Mouse (Mus musculus) thymus, adult 18-20 months (tissue): ENCODE measurements around the gene Syt16.

Source experiments
- DNase-seq, 2 experiments: peaks; one replicate each; pipeline ENCODE4 v3.0.0; 2022; ENCODE audit warnings: mixed read lengths in 2 of 2

Gene Syt16

DNA sequence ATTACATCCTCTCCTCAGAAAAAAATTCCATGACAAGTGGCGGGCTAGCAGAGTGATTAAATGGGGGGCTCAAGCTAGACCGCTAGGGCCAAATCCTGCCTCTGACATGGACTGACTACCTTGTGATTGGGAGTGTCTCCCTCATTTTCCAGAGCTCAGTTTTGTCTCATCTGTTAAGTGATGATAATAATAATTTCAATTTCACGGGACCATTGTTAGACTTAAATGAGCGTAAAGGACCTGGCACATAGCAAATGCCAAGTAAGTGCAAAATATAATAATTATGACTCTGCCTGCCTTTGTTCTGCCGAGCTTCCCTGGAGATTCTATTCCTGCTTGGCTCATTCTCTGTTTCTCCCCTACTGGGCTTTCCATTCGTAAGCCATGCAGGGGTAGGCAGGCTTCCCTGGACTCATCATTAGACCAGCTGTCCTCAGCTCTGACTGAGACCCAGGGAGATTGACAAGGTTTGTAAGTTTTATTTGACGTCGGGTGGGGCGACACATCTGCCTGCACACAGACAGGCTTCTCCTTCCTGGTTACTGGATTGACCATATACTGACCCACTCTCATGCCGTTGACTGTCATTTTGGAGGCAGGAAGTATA, 112.1 kb downstream of the Syt16 start:
- no peak for DNase-seq

DNA sequence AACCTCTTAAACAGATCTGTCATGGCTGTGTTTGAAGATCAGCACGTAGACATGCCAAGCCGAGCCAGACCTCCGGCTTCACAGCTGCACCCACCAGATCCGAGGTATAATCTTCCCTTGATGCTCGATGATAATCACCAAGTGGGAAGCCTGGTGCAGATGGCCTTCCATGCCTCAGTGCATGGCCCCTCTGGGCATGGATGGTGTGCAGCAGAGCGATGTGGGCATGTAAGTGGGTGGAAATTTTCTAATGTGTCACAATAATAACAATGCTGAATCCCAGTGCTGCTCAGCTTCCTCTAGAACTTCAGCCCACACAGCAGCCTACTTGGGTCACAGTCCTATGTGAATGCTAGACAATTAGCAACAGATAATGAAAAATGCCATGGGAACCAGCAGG, 119.4 kb downstream of the Syt16 start:
- DNase-seq, result no peak

DNA sequence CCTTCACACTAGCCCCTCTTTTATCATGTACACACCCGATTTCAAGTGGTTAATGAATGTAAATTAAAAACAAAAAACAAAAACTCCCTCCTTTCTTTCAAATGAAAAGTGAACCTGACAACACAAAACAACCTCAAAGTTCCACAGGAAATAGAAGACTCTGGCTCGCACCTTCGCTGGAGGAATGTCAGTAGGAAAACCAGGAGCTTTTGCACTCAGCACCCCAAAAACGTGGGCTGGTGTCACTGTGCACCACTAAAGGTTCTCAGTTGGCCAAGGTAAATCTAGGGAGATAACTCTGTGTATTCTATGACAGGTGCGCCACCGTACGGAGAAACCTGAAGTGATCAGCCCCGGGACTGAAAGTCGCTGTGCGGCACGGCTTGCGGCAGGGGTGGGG, 128.3 kb downstream of the Syt16 start:
- no peak for DNase-seq

DNA sequence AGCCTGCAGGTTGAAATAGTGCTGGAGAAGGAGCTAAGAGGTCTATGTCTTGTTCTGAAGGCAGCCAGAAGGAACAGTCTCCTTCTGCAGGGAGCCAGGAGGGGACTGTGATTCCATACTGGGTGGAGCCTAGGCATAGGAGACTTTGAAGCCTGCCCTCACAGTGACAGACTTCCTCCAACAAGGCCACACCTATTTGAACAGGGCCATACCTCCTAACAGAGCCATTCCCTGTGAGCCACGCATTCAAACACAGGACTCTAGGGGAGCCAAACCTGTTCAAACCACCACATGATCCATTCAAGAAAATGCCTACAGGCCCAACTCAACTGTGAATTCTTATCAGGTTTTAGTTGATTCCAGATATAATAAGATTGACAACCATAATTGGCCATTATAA, 130.8 kb downstream of the Syt16 start:
- no peak for DNase-seq

GRCm38 (mm10) chr12:74131790-74132189, 134.3 kb downstream of the Syt16 start:
- DNase-seq, result no peak

GRCm38 (mm10) chr12:74142147-74142546, 144.7 kb downstream of the Syt16 start:
- no peak for DNase-seq

DNA sequence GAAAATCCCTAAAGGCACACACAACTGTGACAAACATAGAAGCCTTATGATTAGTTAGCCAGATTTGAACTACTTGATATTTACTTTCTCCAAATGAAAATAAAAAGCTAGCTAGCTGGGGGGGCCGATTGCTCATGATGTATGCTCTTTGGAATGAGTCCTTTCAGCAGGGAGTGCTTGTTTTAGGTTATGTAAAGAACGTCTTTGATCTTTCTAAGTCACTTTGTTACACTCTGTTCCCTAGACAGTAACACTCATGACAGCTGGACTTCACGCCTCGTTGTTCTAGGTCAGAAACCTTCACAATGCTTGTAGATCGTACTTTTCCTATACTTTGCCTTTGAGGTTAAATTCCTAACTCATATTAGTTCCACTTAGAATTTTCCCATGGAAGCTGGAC, 146.9 kb downstream of the Syt16 start:
- DNase-seq, result no peak

DNA sequence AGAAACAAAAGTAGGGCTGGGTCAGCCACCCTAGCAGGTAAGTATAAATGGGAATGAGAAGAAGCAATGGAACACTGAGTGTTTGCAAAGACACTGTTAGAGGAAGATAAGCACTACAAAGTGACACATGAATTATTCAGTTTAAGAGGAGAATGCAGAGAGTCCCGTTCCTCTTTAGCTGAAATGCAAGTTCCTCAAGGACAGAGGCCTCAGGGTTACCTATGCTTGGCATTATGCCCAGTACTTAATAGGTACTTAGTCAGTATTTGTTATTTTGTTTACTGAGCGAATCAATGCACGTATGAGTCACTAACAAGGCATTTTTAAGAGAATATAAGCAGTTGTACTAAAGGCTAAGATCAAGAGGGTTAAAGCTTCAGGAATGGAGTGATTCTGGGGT, 163.3 kb downstream of the Syt16 start:
- DNase-seq, result no peak

GRCm38 (mm10) chr12:74163080-74163479, 165.6 kb downstream of the Syt16 start:
- DNase-seq, result no peak

DNA sequence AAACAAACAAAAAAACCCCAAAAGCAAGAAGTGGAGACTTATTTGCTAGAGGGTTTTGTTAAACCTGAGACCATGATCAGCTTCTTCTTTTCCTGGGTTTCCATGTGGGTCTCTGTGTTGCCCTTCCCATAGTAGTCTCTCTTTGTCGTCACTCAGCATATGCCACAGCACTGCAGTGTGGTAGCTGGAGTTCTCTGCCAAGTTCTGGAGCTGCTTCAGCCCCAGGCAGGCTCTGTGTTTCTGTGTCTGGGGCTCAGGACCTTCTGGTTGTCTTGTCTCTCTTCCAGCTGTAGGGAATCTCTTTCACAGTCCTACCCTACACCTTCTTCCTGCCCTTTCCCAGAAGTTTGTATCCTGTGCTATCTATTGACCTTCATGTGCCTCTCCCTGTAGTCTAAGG, 173.8 kb downstream of the Syt16 start:
- no peak for DNase-seq

GRCm38 (mm10) chr12:74173902-74174301, 176.4 kb downstream of the Syt16 start:
- DNase-seq, result no peak

GRCm38 (mm10) chr12:74184596-74184995, 187.1 kb downstream of the Syt16 start:
- no peak for DNase-seq

DNA sequence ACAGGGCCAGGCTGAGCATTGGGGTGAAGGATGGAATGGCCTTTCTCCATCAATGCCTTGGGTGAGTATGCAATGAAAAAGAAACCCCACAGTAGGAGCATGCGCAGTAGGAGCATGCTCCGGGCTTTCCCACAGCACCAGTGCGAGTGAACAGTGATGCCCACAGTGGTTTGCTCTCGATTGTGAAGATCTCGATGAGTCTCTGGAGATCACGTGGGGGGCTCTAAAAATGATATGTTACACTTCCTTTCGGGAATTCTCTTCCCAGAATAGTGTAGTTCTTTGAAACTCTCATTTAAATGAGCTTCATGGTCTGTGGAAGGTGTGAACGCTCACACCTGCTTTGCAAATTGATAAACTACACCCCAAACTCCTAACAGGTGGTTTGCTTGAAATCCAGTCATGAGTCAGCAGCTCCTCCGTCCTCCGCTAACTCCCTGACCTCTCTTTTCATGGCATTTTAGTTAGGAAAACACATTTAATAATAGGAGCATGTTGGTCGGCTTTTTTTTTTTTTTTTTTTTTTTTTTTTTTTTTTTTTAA, 190.9 kb downstream of the Syt16 start:
- no peak for DNase-seq

DNA sequence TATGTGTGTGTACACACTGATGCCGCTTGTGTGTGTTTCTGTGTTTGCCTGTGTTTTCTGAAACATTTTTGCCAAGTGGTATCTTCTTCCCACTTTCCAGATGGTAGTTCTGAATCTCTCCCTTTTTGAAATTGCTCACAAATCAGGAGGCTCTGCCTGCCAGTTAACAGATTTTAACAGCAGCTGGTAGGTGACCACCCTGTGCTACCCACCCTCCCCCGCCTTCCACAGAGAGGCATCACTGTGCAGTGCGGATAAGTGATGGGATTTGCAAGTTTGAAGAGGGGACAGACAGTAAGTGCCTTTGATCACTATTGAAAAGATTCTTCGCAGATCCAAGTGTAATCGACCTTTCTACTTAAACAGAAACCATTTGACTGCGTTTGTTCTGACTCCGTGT, 191.4 kb downstream of the Syt16 start:
- DNase-seq, result no peak

DNA sequence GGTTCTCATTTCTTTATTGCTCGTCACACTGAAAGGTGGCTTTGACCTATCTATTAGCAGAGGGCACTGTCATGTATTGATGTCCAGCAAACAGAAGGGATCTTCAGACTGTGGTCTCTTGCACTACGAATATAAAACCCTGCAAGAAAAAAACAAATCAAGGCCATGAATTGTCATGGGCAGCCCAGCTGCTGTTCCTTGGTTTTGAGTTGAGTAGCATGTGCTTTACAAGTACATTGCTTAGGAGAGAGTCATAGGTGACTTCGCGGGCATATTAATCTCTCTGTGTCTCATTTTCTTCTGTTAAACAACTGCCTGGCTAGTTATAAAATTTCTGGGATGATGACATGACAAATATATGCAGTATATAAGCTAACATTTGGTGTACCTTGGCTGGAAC, 192.4 kb downstream of the Syt16 start:
- no peak for DNase-seq

GRCm38 (mm10) chr12:74190297-74190696, 192.8 kb downstream of the Syt16 start:
- DNase-seq, result no peak

- DNase-seq, result no peak
Observed at GRCm38 (mm10) chr12:74192552-74192951, 195.1 kb downstream of the Syt16 start.

- no peak for DNase-seq
Observed at GRCm38 (mm10) chr12:74201410-74201809, 203.9 kb downstream of the Syt16 start.

GRCm38 (mm10) chr12:74202431-74203042, 205.1 kb downstream of the Syt16 start:
- DNase-seq, result no peak

DNA sequence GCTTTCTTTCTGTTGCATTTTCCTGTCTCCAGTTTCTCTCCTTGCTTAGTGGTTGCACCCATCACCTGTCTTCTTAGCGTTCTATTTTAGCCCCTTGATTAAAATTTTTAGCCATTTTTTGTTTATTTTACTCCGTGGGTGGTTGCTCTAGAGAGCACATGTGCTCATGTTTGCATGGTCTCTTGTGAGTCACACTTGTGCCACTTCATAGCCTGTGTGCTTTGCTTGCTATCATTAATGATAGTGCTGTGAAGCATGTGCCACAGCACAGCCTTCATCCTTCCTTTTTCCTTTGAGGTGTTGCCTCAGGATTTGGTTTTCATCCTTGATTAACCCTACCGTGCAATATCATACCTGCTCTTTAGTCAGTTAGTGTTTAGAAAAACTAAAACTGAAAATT, 214.7 kb downstream of the Syt16 start:
- no peak for DNase-seq

DNA sequence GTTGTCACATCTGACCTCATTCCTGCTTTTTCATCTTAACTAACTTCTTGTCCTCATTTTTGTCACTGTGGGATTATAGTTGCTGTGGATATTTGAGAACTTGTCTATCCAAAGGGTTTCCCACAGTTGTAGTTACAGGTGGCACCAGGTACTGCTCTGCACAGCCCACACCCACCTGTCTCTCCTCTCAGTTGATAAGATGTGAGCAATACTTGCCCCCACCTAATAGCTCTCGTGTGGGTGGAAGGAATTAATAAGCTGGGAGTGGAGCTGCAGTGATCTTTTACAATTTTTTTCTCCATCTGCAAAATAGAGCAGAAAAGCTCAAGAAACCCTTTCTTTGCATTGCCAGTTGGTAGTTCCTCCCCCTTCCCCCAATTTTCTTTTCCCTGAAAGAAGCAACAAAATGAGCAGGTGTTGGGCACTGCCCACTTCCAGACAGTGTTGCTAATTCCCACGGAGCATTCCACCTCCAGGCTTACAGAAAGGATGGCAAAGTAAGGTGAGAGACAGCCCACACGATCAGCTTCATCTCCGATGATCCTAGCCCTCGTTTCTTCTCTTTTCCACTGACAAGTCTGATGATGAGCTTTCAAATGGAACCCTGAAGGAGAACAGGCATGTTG, 218.8 kb downstream of the Syt16 start:
- DNase-seq, result no peak

- no peak for DNase-seq
Observed at GRCm38 (mm10) chr12:74219909-74220308, 222.4 kb downstream of the Syt16 start.

DNA sequence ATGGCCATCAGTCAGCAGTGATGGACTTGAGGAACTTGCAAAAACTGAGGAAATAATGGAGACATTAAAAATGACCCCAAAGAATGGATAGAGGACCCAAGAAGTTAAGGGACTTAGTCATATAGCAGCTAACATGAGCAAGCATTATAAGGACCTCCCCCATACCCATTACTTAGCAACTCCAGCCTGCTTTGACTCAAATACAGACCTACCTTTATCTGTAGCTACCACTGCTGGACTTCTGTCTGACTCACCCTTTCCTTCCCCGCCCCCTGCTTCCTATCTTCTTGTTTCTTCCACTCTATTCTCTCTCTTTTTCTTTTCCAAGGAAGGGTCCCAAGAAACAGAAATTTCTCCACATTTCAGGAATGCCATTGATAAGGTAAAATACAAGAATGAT, 223.2 kb downstream of the Syt16 start:
- DNase-seq, result no peak

GRCm38 (mm10) chr12:74230808-74231207, 233.3 kb downstream of the Syt16 start:
- no peak for DNase-seq
